ENCODE assay signal across 8 mouse cellular contexts in genomic region chr12:86872335-86873040, GRCm38 (mm10). TPM values are rescaled to one million over a fixed set of nuclear protein-coding genes. Genes with fewer than 3 reads are reported as not detected.
DNase-seq lines count a peak whose midpoint lies in the region; ATAC-seq lines count a peak whose summit lies in the region.

No protein-coding gene starts in this region.

- H3K9ac ChIP-seq in hindbrain, embryonic 15.5 days = no peak overlapping the region
- H3K9ac ChIP-seq in hindbrain, embryonic 14.5 days = no peak overlapping the region

- H3K36me3 ChIP-seq in hindbrain, embryonic 15.5 days = no peaks in the 10 kb centered on the region
- no peaks in the 10 kb centered on the region for H3K36me3 ChIP-seq in hindbrain, embryonic 14.5 days (replicated peaks; ENCODE audit: control insufficient read depth, insufficient read depth)

- no peak overlapping the region for H3K4me3 ChIP-seq in hindbrain, embryonic 15.5 days
- H3K4me3 ChIP-seq in hindbrain, embryonic 14.5 days (replicated peaks; ENCODE audit: low read length) = no peak overlapping the region

- intact Hi-C loops in heart, postnatal 25 days (cut with DNase I) = no loop called here
- intact Hi-C loops in left cerebral cortex, postnatal 36 days (cut with DNase I) = no loop called here

- H3K9me3 ChIP-seq in hindbrain, embryonic 15.5 days = no peaks in the 10 kb centered on the region
- H3K9me3 ChIP-seq in hindbrain, embryonic 14.5 days (ENCODE audit: control insufficient read depth, low read length) = no peaks in the 10 kb centered on the region

- WGBS in hindbrain, embryonic 15.5 days = 67% methylated on average over 9 of the region's 9 CpGs
- WGBS in hindbrain, embryonic 14.5 days = 69% methylated on average over 9 of the region's 9 CpGs

- no peak for DNase-seq in hindbrain, embryonic 14.5 days (ENCODE audit: low spot score)
- peak; percentile 59 for DNase-seq in adrenal gland, postnatal 14 days
- peak; percentile 50 for DNase-seq in heart, postnatal 25 days (ENCODE audit: low spot score)
- DNase-seq in lung, postnatal 10 days = peak; percentile 67
- DNase-seq in left cerebral cortex, postnatal 36 days (ENCODE audit: low spot score in 2 of 2) = no peak
- no peak for DNase-seq in cerebellum, adult 11-12 months

- H3K27ac ChIP-seq in hindbrain, embryonic 15.5 days (replicated peaks) = no peak overlapping the region
- H3K27ac ChIP-seq in hindbrain, embryonic 14.5 days = no peak overlapping the region

- H3K27me3 ChIP-seq in hindbrain, embryonic 15.5 days = no peaks in the 10 kb centered on the region
- no peaks in the 10 kb centered on the region for H3K27me3 ChIP-seq in hindbrain, embryonic 14.5 days (ENCODE audit: control insufficient read depth, insufficient read depth, low read length)

- H3K4me1 ChIP-seq in hindbrain, embryonic 15.5 days (replicated peaks) = peaks cover 8% of the 10 kb centered on the region
- no peaks in the 10 kb centered on the region for H3K4me1 ChIP-seq in hindbrain, embryonic 14.5 days (replicated peaks; ENCODE audit: control insufficient read depth, insufficient read depth, low read length)

- no peak overlapping the region for H3K4me2 ChIP-seq in hindbrain, embryonic 15.5 days
- no peak overlapping the region for H3K4me2 ChIP-seq in hindbrain, embryonic 14.5 days (replicated peaks)

- ATAC-seq in hindbrain, embryonic 15.5 days (ENCODE audit: low FRiP score, low read depth) = peak; percentile 58
- ATAC-seq in hindbrain, embryonic 14.5 days (ENCODE audit: low FRiP score) = no peak
- no peak for ATAC-seq in megakaryocyte-erythroid progenitor cell, adult 5-6 weeks (replicated peaks; ENCODE audit: low FRiP score, low TSS enrichment, poor library complexity, severe bottlenecking)

RNA-seq across cellular contexts. Expression of gene Irf2bpl, which starts 12.1 kb away (rescaled TPM):
- 72.9 and 87.3 TPM in 2 replicates for polyA plus RNA-seq in hindbrain, embryonic 15.5 days (2015; fragmentation: Nextera tagmentation; extraction: Ambion mirVana)
- polyA plus RNA-seq in hindbrain, embryonic 14.5 days (2014; fragmentation: Nextera tagmentation; extraction: Ambion mirVana) = 64.5 and 65.5 TPM in 2 replicates
- total RNA-seq in adrenal gland, postnatal 14 days (2021) = 48.4 and 53.8 TPM in 2 replicates
- total RNA-seq in heart, postnatal 25 days (2021) = 10 to 100 TPM; 33.3 to 36.9 TPM
- total RNA-seq in megakaryocyte-erythroid progenitor cell, adult 5-6 weeks (2014; fragmentation: Nextera tagmentation) = 0.76 and 0.94 TPM in 2 replicates
- 1.1 and 2.7 TPM in 2 replicates for total RNA-seq in megakaryocyte-erythroid progenitor cell, adult 5-6 weeks (2017)
- 10 to 100 TPM; 70.7 to 73.6 TPM for total RNA-seq in left cerebral cortex, postnatal 36 days (2021)

Comparison
In these comparisons a context has a peak if more than half of its experiments do, and no peak if none do; other contexts are left out.
1. DNase-seq: peak in adrenal gland, postnatal 14 days (single experiment), heart, postnatal 25 days (single experiment) and lung, postnatal 10 days (single experiment); none in hindbrain, embryonic 14.5 days (single experiment), left cerebral cortex, postnatal 36 days (0 of 2) and cerebellum, adult 11-12 months (single experiment).
2. RNA of gene Irf2bpl, which starts 12.1 kb away (total RNA-seq): 70.7 to 73.6 TPM in left cerebral cortex, postnatal 36 days, 48.4 to 53.8 TPM in adrenal gland, postnatal 14 days and 33.3 to 36.9 TPM in heart, postnatal 25 days; 0.76 to 2.7 TPM in megakaryocyte-erythroid progenitor cell, adult 5-6 weeks; every median in the first group is over 4 times any median in the second.